Mouse (Mus musculus) E14TG2a.4 (cell line): ENCODE data around the gene Fam98b.

Experiments
- H3K27me3 ChIP-seq: 2 replicates; pipeline ENCODE4 v1.6.1; 2014; ENCODE audit warnings: low read length, control low read depth; ENCODE audit not compliant: insufficient read depth
- H3K36me3 ChIP-seq: 2 replicates; pipeline ENCODE4 v1.6.1; 2014; ENCODE audit warnings: low read length, control low read depth; ENCODE audit not compliant: insufficient read depth
- H3K4me1 ChIP-seq: replicated peaks from 2 replicates; pipeline ENCODE4 v1.6.1; 2014; ENCODE audit warnings: low read depth, low read length, control low read depth
- H3K4me3 ChIP-seq: replicated peaks from 2 replicates; pipeline ENCODE4 v1.5.1; 2014; ENCODE audit warnings: mild to moderate bottlenecking, low read length
- H3K9me3 ChIP-seq: 2 replicates; pipeline ENCODE4 v1.6.1; 2014; ENCODE audit warnings: low read length, control low read depth
- CTCF ChIP-seq: conservative IDR thresholded peaks from 2 replicates; pipeline ENCODE4 v1.5.1; 2014; ENCODE audit warnings: low read length
- NANOG ChIP-seq: IDR thresholded peaks from 2 replicates; pipeline ENCODE4 v1.6.1; 2014; ENCODE audit warnings: borderline replicate concordance, low read length, mixed read lengths
- POU5F1 ChIP-seq: IDR thresholded peaks from 2 replicates; pipeline ENCODE4 v1.6.1; 2014; ENCODE audit warnings: low read length, borderline replicate concordance

Fam98b gene

GRCm38 (mm10) chr2:117263786-117264408 is 14.4 kb downstream of the Fam98b start:
- Histone ChIP-seq H3K4me3 (no peak overlapping the region), H3K9me3 (no peaks in the 10 kb centered on the region), H3K4me1 (no peaks in the 10 kb centered on the region), H3K36me3 (peaks cover 65% of the 10 kb centered on the region), H3K27me3 (no peaks in the 10 kb centered on the region)
- TF ChIP-seq NANOG (no peak), CTCF (peak; percentile 88)

GRCm38 (mm10) chr2:117288291-117288690 is 38.8 kb downstream of the Fam98b start:
- Histone ChIP-seq H3K4me1 (no peaks in the 10 kb centered on the region), H3K27me3 (no peaks in the 10 kb centered on the region), H3K36me3 (0 out of 2 replicates have a peak, but pooled peaks cover 5% of the 10 kb centered on the region), H3K4me3 (no peak overlapping the region), H3K9me3 (no peaks in the 10 kb centered on the region)
- TF ChIP-seq CTCF (no peak), NANOG (no peak), POU5F1 (no peak)

GRCm38 (mm10) chr2:117299596-117300448 is 50.3 kb downstream of the Fam98b start:
- TF ChIP-seq NANOG (no peak), POU5F1 (no peak), CTCF (no peak)

GRCm38 (mm10) chr2:117303391-117304350 is 54.1 kb downstream of the Fam98b start:
- Histone ChIP-seq H3K36me3 (no peaks in the 10 kb centered on the region), H3K9me3 (no peaks in the 10 kb centered on the region), H3K4me3 (no peak overlapping the region), H3K27me3 (no peaks in the 10 kb centered on the region), H3K4me1 (peaks cover 8% of the 10 kb centered on the region)
- TF ChIP-seq CTCF = no peak
- TF ChIP-seq POU5F1 = no peak
- no peak for TF ChIP-seq NANOG

More at GRCm38 (mm10) chr2:117299596-117300448, 50.3 kb downstream of the Fam98b start:
- H3K27me3 ChIP-seq = no peaks in the 10 kb centered on the region
- no peaks in the 10 kb centered on the region; the same call in 1 of the 2 replicates for H3K36me3 ChIP-seq
- H3K9me3 ChIP-seq = no peaks in the 10 kb centered on the region
- H3K4me1 ChIP-seq = peaks cover 8% of the 10 kb centered on the region
- no peak overlapping the region for H3K4me3 ChIP-seq

GRCm38 (mm10) chr2:117304941-117305340 is 55.4 kb downstream of the Fam98b start:
- H3K36me3 ChIP-seq = no peaks in the 10 kb centered on the region
- TF ChIP-seq NANOG = no peak
- no peak for TF ChIP-seq POU5F1
- no peak for TF ChIP-seq CTCF
- no peaks in the 10 kb centered on the region for H3K27me3 ChIP-seq
- H3K9me3 ChIP-seq = no peaks in the 10 kb centered on the region
- H3K4me3 ChIP-seq = no peak overlapping the region
- H3K4me1 ChIP-seq = peaks cover 8% of the 10 kb centered on the region

GRCm38 (mm10) chr2:117307959-117308358 is 58.4 kb downstream of the Fam98b start:
- Histone ChIP-seq H3K4me3 (no peak overlapping the region), H3K27me3 (no peaks in the 10 kb centered on the region), H3K9me3 (no peaks in the 10 kb centered on the region), H3K36me3 (no peaks in the 10 kb centered on the region), H3K4me1 (peaks cover 8% of the 10 kb centered on the region)
- TF ChIP-seq NANOG (no peak), CTCF (no peak), POU5F1 (no peak)

GRCm38 (mm10) chr2:117309046-117309445 is 59.5 kb downstream of the Fam98b start:
- TF ChIP-seq CTCF (no peak), POU5F1 (no peak), NANOG (no peak)
- H3K4me3 ChIP-seq = no peak overlapping the region
- H3K9me3 ChIP-seq = no peaks in the 10 kb centered on the region
- H3K4me1 ChIP-seq = peaks cover 5% of the 10 kb centered on the region
- no peaks in the 10 kb centered on the region for H3K36me3 ChIP-seq
- H3K27me3 ChIP-seq = no peaks in the 10 kb centered on the region

- H3K36me3 ChIP-seq = no peaks in the 10 kb centered on the region
- H3K9me3 ChIP-seq = no peaks in the 10 kb centered on the region
- no peak overlapping the region for H3K4me3 ChIP-seq
- TF ChIP-seq POU5F1 (no peak), CTCF (no peak), NANOG (no peak)
- no peaks in the 10 kb centered on the region for H3K27me3 ChIP-seq
- no peaks in the 10 kb centered on the region for H3K4me1 ChIP-seq
Measured at GRCm38 (mm10) chr2:117311349-117311748, 61.8 kb downstream of the Fam98b start.
